Mouse (Mus musculus): ENCODE measurements around the gene Chpf2. TPM values are rescaled to one million over a fixed set of nuclear protein-coding genes. Genes with fewer than 3 reads are reported as not detected.

The Chpf2 gene
- polyA plus RNA-seq, 1 experiment from 2014 or later, result 52.0 TPM

- H3K27me3 ChIP-seq, result no peaks in the 10 kb centered on the region
- ChIA-PET CTCF (no interaction called here), POLR2A (interaction anchor here (0.9 to 1.6 kb wide), 2 partner anchors 9 to 61 kb away, joined by 3 to 4 read pairs; no protein-coding TSS in a partner anchor)
- ATAC-seq (no peak), DNase-seq (ENCODE audit: low read depth, low spot score) (no peak)
- in situ Hi-C loops (cut with MboI; ENCODE audit: low pct_unique_long_range_greater_than_20kb), result no loop called here
- no peak for TF ChIP-seq CTCF (IDR thresholded peaks at IDR 0.05)
Observed at GRCm38 (mm10) chr5:24591796-24592470, 5.4 kb downstream of the Chpf2 start.

GRCm38 (mm10) chr5:24592471-24593160 is 6.1 kb downstream of the Chpf2 start:
- CTCF ChIA-PET, result no interaction called here
- no peak for ATAC-seq
- in situ Hi-C loops (cut with MboI; ENCODE audit: low pct_unique_long_range_greater_than_20kb), result no loop called here

GRCm38 (mm10) chr5:24593230-24593629 is 6.7 kb downstream of the Chpf2 start:
- no peak for TF ChIP-seq CTCF (IDR thresholded peaks at IDR 0.05)
- ChIA-PET CTCF (interaction anchor here (0.9 to 5.6 kb wide), 3 partner anchors 7 to 82 kb away, joined by 3 to 49 read pairs (median 4); partner anchors contain the start of gene Chpf2), POLR2A (interaction anchor here (0.8 kb wide), 1 partner anchor 316 kb away, joined by 4 read pairs; no protein-coding TSS in a partner anchor)
- ATAC-seq (no peak), DNase-seq (ENCODE audit: low read depth, low spot score) (no peak)
- in situ Hi-C loops (cut with MboI; ENCODE audit: low pct_unique_long_range_greater_than_20kb), result no loop called here
- no peaks in the 10 kb centered on the region for H3K27me3 ChIP-seq

More at GRCm38 (mm10) chr5:24592471-24593160, 6.1 kb downstream of the Chpf2 start:
- TF ChIP-seq CTCF (IDR thresholded peaks at IDR 0.05), result no peak
- H3K27me3 ChIP-seq, result no peaks in the 10 kb centered on the region
- no peak for DNase-seq (ENCODE audit: low read depth, low spot score)
- POLR2A ChIA-PET, result interaction anchor here (0.8 kb wide), 1 partner anchor 316 kb away, joined by 4 read pairs; no protein-coding TSS in a partner anchor

- in situ Hi-C loops (cut with MboI; ENCODE audit: low pct_unique_long_range_greater_than_20kb), result no loop called here
- no peak for DNase-seq (ENCODE audit: low read depth, low spot score)
- ChIA-PET CTCF (interaction anchor here (0.9 to 5.6 kb wide), 3 partner anchors 8 to 83 kb away, joined by 3 to 49 read pairs (median 4); partner anchors contain the start of gene Chpf2), POLR2A (interaction anchor here (0.5 to 1.2 kb wide), 2 partner anchors 10 to 654 kb away, joined by 3 to 6 read pairs; no protein-coding TSS in a partner anchor)
- ATAC-seq, result no peak
- H3K27me3 ChIP-seq, result no peaks in the 10 kb centered on the region
- no peak for TF ChIP-seq CTCF (IDR thresholded peaks at IDR 0.05)
Observed at GRCm38 (mm10) chr5:24593928-24594327, 7.4 kb downstream of the Chpf2 start.

GRCm38 (mm10) chr5:24594346-24594745 is 7.8 kb downstream of the Chpf2 start:
- ChIA-PET CTCF (interaction anchor here (0.9 to 5.6 kb wide), 3 partner anchors 9 to 83 kb away, joined by 3 to 49 read pairs (median 4); partner anchors contain the start of gene Chpf2), POLR2A (interaction anchor here (0.5 to 1.2 kb wide), 2 partner anchors 10 to 653 kb away, joined by 3 to 6 read pairs; no protein-coding TSS in a partner anchor)
- ATAC-seq (no peak), DNase-seq (ENCODE audit: low read depth, low spot score) (no peak)
- no peak for TF ChIP-seq CTCF (IDR thresholded peaks at IDR 0.05)
- H3K27me3 ChIP-seq, result no peaks in the 10 kb centered on the region
- in situ Hi-C loops (cut with MboI; ENCODE audit: low pct_unique_long_range_greater_than_20kb), result no loop called here

GRCm38 (mm10) chr5:24595261-24595660 is 8.7 kb downstream of the Chpf2 start:
- ATAC-seq (no peak), DNase-seq (ENCODE audit: low read depth, low spot score) (no peak)
- ChIA-PET CTCF (interaction anchor here (1.3 to 5.6 kb wide), 3 partner anchors 9 to 29 kb away, joined by 3 to 49 read pairs (median 10); partner anchors contain the start of gene Chpf2), POLR2A (interaction anchor here (1.2 kb wide), 1 partner anchor 11 kb away, joined by 6 read pairs; no protein-coding TSS in a partner anchor)
- in situ Hi-C loops (cut with MboI; ENCODE audit: low pct_unique_long_range_greater_than_20kb), result loop anchor here (5.0 kb wide), 1 partner anchor 52 kb away; no protein-coding TSS in a partner anchor
- no peak for TF ChIP-seq CTCF (IDR thresholded peaks at IDR 0.05)
- no peaks in the 10 kb centered on the region for H3K27me3 ChIP-seq

GRCm38 (mm10) chr5:24595786-24596380 is 9.3 kb downstream of the Chpf2 start:
- ATAC-seq (no peak), DNase-seq (ENCODE audit: low read depth, low spot score) (no peak)
- in situ Hi-C loops (cut with MboI; ENCODE audit: low pct_unique_long_range_greater_than_20kb), result loop anchor here (5.0 kb wide), 1 partner anchor 51 kb away; no protein-coding TSS in a partner anchor
- no peak for TF ChIP-seq CTCF (IDR thresholded peaks at IDR 0.05)
- H3K27me3 ChIP-seq, result no peaks in the 10 kb centered on the region
- POLR2A ChIA-PET, result interaction anchor here (1.4 kb wide), 1 partner anchor 10 kb away, joined by 4 read pairs; the partner anchor contains the start of gene Chpf2
- CTCF ChIA-PET, result interaction anchor here (1.1 to 5.6 kb wide), 6 partner anchors 10 to 85 kb away, joined by 3 to 49 read pairs (median 8); partner anchors contain the start of gene Chpf2

GRCm38 (mm10) chr5:24596519-24597171 is 10.1 kb downstream of the Chpf2 start:
- ATAC-seq (no peak), DNase-seq (ENCODE audit: low read depth, low spot score) (no peak)
- POLR2A ChIA-PET, result interaction anchor here (1.4 kb wide), 1 partner anchor 10 kb away, joined by 4 read pairs; the partner anchor contains the start of gene Chpf2
- H3K27me3 ChIP-seq, result no peaks in the 10 kb centered on the region
- in situ Hi-C loops (cut with MboI; ENCODE audit: low pct_unique_long_range_greater_than_20kb), result loop anchor here (5.0 kb wide), 1 partner anchor 51 kb away; no protein-coding TSS in a partner anchor
- CTCF ChIA-PET, result interaction anchor here (1.0 to 5.6 kb wide), 12 partner anchors 11 to 86 kb away, joined by 3 to 49 read pairs (median 5); partner anchors contain the start of genes Abcf2 and Chpf2
- TF ChIP-seq CTCF (IDR thresholded peaks at IDR 0.05), result no peak

- POLR2A ChIA-PET, result interaction anchor here (1.2 to 1.4 kb wide), 2 partner anchors 11 to 14 kb away, joined by 4 read pairs; partner anchors contain the start of gene Chpf2
- no peak for ATAC-seq
- no peak for DNase-seq (ENCODE audit: low read depth, low spot score)
- no peaks in the 10 kb centered on the region for H3K27me3 ChIP-seq
- in situ Hi-C loops (cut with MboI; ENCODE audit: low pct_unique_long_range_greater_than_20kb), result loop anchor here (5.0 kb wide), 1 partner anchor 50 kb away; no protein-coding TSS in a partner anchor
- CTCF ChIA-PET, result interaction anchor here (0.9 to 5.6 kb wide), 14 partner anchors 11 to 87 kb away, joined by 3 to 49 read pairs (median 6); partner anchors contain the start of genes Abcf2 and Chpf2
- TF ChIP-seq CTCF (IDR thresholded peaks at IDR 0.05), result no peak
Observed at GRCm38 (mm10) chr5:24597221-24597728, 10.7 kb downstream of the Chpf2 start.
